Mouse (Mus musculus): ENCODE data around the gene Rtl5.

DNA sequence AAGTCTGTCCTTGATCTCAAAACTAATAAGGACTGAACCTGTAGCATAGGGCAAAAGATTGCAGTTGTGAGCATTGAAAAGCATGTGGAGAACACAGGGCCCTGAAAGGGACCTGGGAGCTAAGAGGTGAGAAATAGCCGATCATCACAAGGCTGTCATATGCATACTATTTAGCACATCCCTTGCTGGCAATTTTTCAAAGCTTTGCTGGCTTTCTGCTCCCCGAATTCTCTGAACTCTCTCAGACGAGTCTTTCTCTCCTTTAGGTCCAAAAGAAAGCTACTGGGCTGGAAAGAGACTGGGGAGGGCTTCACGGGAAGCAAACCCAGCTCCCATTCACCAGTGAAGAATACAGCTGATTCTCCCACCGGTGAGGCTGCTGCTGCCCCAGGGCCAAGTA lies 11.2 kb upstream of the Rtl5 start:
- TF ChIP-seq CTCF (IDR thresholded peaks at IDR 0.05; ENCODE audit: control insufficient read depth, insufficient read depth, insufficient read length) (no peak), MYOG (IDR thresholded peaks at IDR 0.05; ENCODE audit: control insufficient read depth, extremely low read depth, insufficient read length) (no peak), FOSL1 (IDR thresholded peaks at IDR 0.05; ENCODE audit: insufficient read depth, low read length, poor library complexity, severe bottlenecking) (no peak), MAX (IDR thresholded peaks at IDR 0.05) (no peak), USF1 (IDR thresholded peaks at IDR 0.05; ENCODE audit: low read depth) (no peak), MYOD1 (IDR thresholded peaks at IDR 0.05; ENCODE audit: control insufficient read depth, insufficient read length, low read depth) (no peak), CEBPB (IDR thresholded peaks at IDR 0.05; ENCODE audit: low read depth) (no peak)

All from C2C12 (cell line).